Mouse (Mus musculus) lung, postnatal 0 days (tissue): ENCODE results near the gene Moap1.

ENCODE experiments used
- CTCF ChIP-seq: IDR thresholded peaks from 2 replicates; pipeline ENCODE4 v1.5.1; 2016; ENCODE audit warnings: antibody characterized with exemption, mild to moderate bottlenecking
- EP300 ChIP-seq: IDR thresholded peaks from 2 replicates; pipeline ENCODE4 v1.6.1; 2016; ENCODE audit warnings: antibody characterized with exemption, mild to moderate bottlenecking, control low read depth

- peak; percentile 71 for TF ChIP-seq CTCF
- no peak for TF ChIP-seq EP300
Observed at GRCm38 (mm10) chr12:102756304-102756703, 12.8 kb upstream of the Moap1 start.
